Mouse (Mus musculus) lung, adult 2 months (tissue): ENCODE data around the gene Lrrc51.

Source experiments
- CTCF ChIP-seq: fragments of 200-500 bp; IDR thresholded peaks from 2 replicates; pipeline ENCODE4 v1.5.1; 2011; ENCODE audit warnings: mild to moderate bottlenecking, low read length, control low read depth; ENCODE audit not compliant: insufficient read depth
- POLR2A ChIP-seq: fragments of 200-500 bp; IDR thresholded peaks from 2 replicates; pipeline ENCODE4 v1.6.1; 2011; ENCODE audit warnings: low read depth, mild to moderate bottlenecking, control low read depth, low read length, borderline replicate concordance; ENCODE audit errors: extremely low read depth

DNA sequence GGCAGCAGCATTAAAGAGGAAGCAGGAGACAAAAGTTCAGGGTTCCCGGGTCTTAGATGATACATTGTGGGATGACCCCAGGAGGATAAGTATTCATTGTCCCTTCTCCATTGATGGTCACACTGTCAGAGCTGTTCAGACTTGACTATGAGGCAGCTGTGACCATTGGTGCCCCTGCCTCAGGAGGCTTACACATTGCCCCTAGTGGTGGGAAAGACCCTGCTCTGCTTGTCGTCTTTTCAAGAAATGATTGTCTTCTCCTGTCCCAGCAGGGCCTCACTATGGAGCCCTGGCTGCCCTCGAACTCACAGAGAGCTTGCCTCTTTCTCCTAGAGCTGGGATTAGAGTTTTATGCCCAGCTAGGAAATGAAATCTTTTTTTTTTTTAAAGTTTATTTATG is 21.7 kb downstream of the Lrrc51 start:
- TF ChIP-seq POLR2A (no peak), CTCF (no peak)
